Mouse (Mus musculus) intestine, embryonic 15.5 days (tissue): ENCODE results near the gene Prkar2b. TPM values are rescaled to one million over a fixed set of nuclear protein-coding genes. Genes with fewer than 3 reads are reported as not detected.

Experiments used
- ATAC-seq: fragments of 200-750 bp; cut with Nextera tagmentation; 2 replicates; pipeline ENCODE4 v1.8.0; 2017; ENCODE audit warnings: moderate TSS enrichment, moderate library complexity
- H3K27ac ChIP-seq: fragments of 300-500 bp; sonication (generic); 2 replicates; pipeline ENCODE4 v1.5.1; 2015; ENCODE audit warnings: mild to moderate bottlenecking, inconsistent platforms
- H3K27me3 ChIP-seq: fragments of 300-500 bp; sonication (generic); replicated peaks from 2 replicates; pipeline ENCODE4 v1.6.1; 2015; ENCODE audit warnings: inconsistent platforms
- H3K36me3 ChIP-seq: fragments of 300-500 bp; sonication (generic); 2 replicates; pipeline ENCODE4 v1.6.1; 2015; ENCODE audit warnings: inconsistent platforms
- H3K4me1 ChIP-seq: fragments of 300-500 bp; sonication (generic); replicated peaks from 2 replicates; pipeline ENCODE4 v1.6.1; 2015; ENCODE audit warnings: inconsistent platforms
- H3K4me2 ChIP-seq: fragments of 300-500 bp; sonication (generic); replicated peaks from 2 replicates; pipeline ENCODE4 v1.6.1; 2015; ENCODE audit warnings: mild to moderate bottlenecking, inconsistent platforms
- H3K4me3 ChIP-seq: fragments of 300-500 bp; sonication (generic); replicated peaks from 2 replicates; pipeline ENCODE4 v1.5.1; 2015; ENCODE audit warnings: inconsistent platforms
- H3K9ac ChIP-seq: fragments of 300-500 bp; sonication (generic); 2 replicates; pipeline ENCODE4 v1.6.1; 2015; ENCODE audit warnings: inconsistent platforms
- H3K9me3 ChIP-seq: fragments of 300-500 bp; sonication (generic); 2 replicates; pipeline ENCODE4 v1.6.1; 2016; ENCODE audit warnings: inconsistent platforms
- WGBS: fragments of 180-500 bp; shearing (Covaris S2); methylation state at CpG from one replicate; pipeline ENCODE4 v1.1.7; 2015; 5-methylcytosine and 5-hydroxymethylcytosine counted together
- polyA plus RNA-seq: library from polyadenylated mRNA; unstranded; fragments of >200 nt; fragmentation: Nextera tagmentation; extraction: Ambion mirVana; gene quantifications from 2 replicates; pipeline ENCODE4 v1.2.1, GENCODE M21; 2015

Gene Prkar2b
- polyA plus RNA-seq, 1 experiment from 2014 or later = 17.9 TPM

GRCm38 (mm10) chr12:31948101-31949000, 112.7 kb downstream of the Prkar2b start:
- Histone ChIP-seq H3K4me2 (peak overlapping the region; percentile 63), H3K36me3 (no peaks in the 10 kb centered on the region), H3K9me3 (no peaks in the 10 kb centered on the region), H3K4me3 (peak overlapping the region; percentile 88), H3K27ac (peak overlapping the region; percentile 98; the same call in 1 of the 2 replicates), H3K9ac (peak overlapping the region; percentile 83), H3K27me3 (no peaks in the 10 kb centered on the region), H3K4me1 (no peaks in the 10 kb centered on the region)
- WGBS = 25% methylated on average over 7 of the region's 7 CpGs
- ATAC-seq = no peak

GRCm38 (mm10) chr12:31947476-31947875, 113.6 kb downstream of the Prkar2b start:
- no peak for ATAC-seq
- Histone ChIP-seq H3K4me2 (no peak overlapping the region), H3K4me3 (no peak overlapping the region), H3K27ac (no peak overlapping the region), H3K9me3 (no peaks in the 10 kb centered on the region), H3K9ac (no peak overlapping the region), H3K4me1 (no peaks in the 10 kb centered on the region), H3K36me3 (no peaks in the 10 kb centered on the region), H3K27me3 (no peaks in the 10 kb centered on the region)
- WGBS = 87% methylated on average over 5 of the region's 5 CpGs

- Histone ChIP-seq H3K4me1 (no peaks in the 10 kb centered on the region), H3K9ac (no peak overlapping the region), H3K27ac (no peak overlapping the region), H3K4me2 (no peak overlapping the region), H3K36me3 (0 out of 2 replicates have a peak, but pooled peaks cover 3% of the 10 kb centered on the region), H3K4me3 (no peak overlapping the region), H3K27me3 (no peaks in the 10 kb centered on the region), H3K9me3 (no peaks in the 10 kb centered on the region)
- ATAC-seq = no peak
- WGBS = 79% methylated on average over 2 of the region's 2 CpGs
These were observed 116.7 kb downstream of the Prkar2b start for GRCm38 (mm10) chr12:31944405-31944804.

GRCm38 (mm10) chr12:31943020-31943654, 118.0 kb downstream of the Prkar2b start:
- H3K4me3 ChIP-seq = no peak overlapping the region
- H3K36me3 ChIP-seq = peaks cover 7% of the 10 kb centered on the region; the same call in 1 of the 2 replicates
- H3K4me1 ChIP-seq = no peaks in the 10 kb centered on the region
- no peaks in the 10 kb centered on the region for H3K27me3 ChIP-seq
- no peak overlapping the region for H3K9ac ChIP-seq
- 91% methylated on average over 4 of the region's 4 CpGs for WGBS
- H3K27ac ChIP-seq = no peak overlapping the region
- no peak for ATAC-seq
- H3K4me2 ChIP-seq = no peak overlapping the region
- no peaks in the 10 kb centered on the region for H3K9me3 ChIP-seq

- H3K4me1 ChIP-seq = no peaks in the 10 kb centered on the region
- H3K27me3 ChIP-seq = no peaks in the 10 kb centered on the region
- H3K27ac ChIP-seq = no peak overlapping the region
- ATAC-seq = no peak
- no peak overlapping the region for H3K4me2 ChIP-seq
- no peak overlapping the region for H3K4me3 ChIP-seq
- H3K9me3 ChIP-seq = no peaks in the 10 kb centered on the region
- H3K9ac ChIP-seq = no peak overlapping the region
- peaks cover 10% of the 10 kb centered on the region; the same call in 1 of the 2 replicates for H3K36me3 ChIP-seq
These were observed 122.1 kb downstream of the Prkar2b start for GRCm38 (mm10) chr12:31939026-31939425.

DNA sequence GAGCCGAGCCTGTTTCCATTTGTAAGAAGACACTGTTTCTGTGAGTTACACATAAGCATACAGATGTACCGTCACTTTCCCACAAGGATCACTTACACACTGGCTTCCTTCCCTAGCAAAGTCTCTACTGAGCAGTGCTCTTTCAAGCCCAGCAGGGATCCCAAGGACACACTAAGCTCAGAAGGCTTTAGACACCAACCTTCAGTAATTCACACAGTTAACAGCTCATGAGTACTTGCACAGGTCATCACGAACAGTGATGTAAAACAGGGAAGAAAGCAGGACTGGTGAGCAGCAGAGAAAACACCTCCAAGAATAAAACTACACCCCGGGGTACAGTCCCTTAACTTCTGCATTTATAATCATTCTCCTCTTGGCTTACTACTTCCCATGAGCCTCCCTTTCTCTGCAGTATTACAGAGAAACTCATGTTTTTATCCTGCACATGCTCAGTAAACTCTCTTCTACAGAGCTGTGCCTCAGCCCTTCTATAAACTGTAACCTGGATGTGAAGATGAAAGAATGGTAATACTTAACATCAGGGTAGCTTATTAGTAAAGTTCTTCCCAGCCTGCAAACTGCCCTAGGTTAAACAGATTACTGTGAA, 122.6 kb downstream of the Prkar2b start:
- no peak for ATAC-seq
- Histone ChIP-seq H3K27ac (no peak overlapping the region), H3K36me3 (peaks cover 10% of the 10 kb centered on the region; the same call in 1 of the 2 replicates), H3K4me2 (no peak overlapping the region), H3K9ac (no peak overlapping the region), H3K4me1 (no peaks in the 10 kb centered on the region), H3K4me3 (no peak overlapping the region), H3K9me3 (no peaks in the 10 kb centered on the region), H3K27me3 (no peaks in the 10 kb centered on the region)
- WGBS = 94% methylated on average over 4 of the region's 4 CpGs

GRCm38 (mm10) chr12:31937613-31938012, 123.5 kb downstream of the Prkar2b start:
- H3K4me2 ChIP-seq = no peak overlapping the region
- no peaks in the 10 kb centered on the region for H3K4me1 ChIP-seq
- no peaks in the 10 kb centered on the region for H3K27me3 ChIP-seq
- WGBS = 85% methylated on average over 3 of the region's 3 CpGs
- H3K36me3 ChIP-seq = peaks cover 10% of the 10 kb centered on the region; the same call in 1 of the 2 replicates
- no peak overlapping the region for H3K4me3 ChIP-seq
- H3K9ac ChIP-seq = no peak overlapping the region
- no peaks in the 10 kb centered on the region for H3K9me3 ChIP-seq
- ATAC-seq = no peak
- no peak overlapping the region for H3K27ac ChIP-seq

GRCm38 (mm10) chr12:31936657-31937300, 124.3 kb downstream of the Prkar2b start:
- no peak for ATAC-seq
- Histone ChIP-seq H3K4me3 (no peak overlapping the region), H3K27ac (no peak overlapping the region), H3K4me1 (no peaks in the 10 kb centered on the region), H3K9me3 (no peaks in the 10 kb centered on the region), H3K4me2 (no peak overlapping the region), H3K9ac (no peak overlapping the region), H3K36me3 (peaks cover 10% of the 10 kb centered on the region; the same call in 1 of the 2 replicates), H3K27me3 (no peaks in the 10 kb centered on the region)
- WGBS = 51% methylated on average over 6 of the region's 6 CpGs

DNA sequence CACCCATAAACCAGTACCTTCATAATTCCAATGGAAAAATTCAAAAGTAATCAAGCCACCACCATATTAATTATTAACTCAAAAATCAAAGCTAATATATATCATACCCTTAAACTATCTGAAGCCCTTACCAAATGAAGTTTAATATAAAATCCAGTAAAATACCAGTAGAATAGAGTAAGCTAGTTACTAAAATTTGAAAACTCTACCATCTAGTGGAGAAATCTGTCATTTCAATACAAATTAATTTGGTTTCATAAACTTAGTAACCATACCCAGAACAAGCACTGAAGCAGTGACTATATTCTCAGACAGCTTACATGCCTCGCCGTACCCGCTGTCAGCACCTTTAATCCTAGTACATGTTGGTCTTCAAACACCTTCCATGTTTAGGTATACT, 129.3 kb downstream of the Prkar2b start:
- Histone ChIP-seq H3K9me3 (no peaks in the 10 kb centered on the region), H3K9ac (no peak overlapping the region), H3K4me3 (no peak overlapping the region), H3K4me1 (no peaks in the 10 kb centered on the region), H3K36me3 (peaks cover 12% of the 10 kb centered on the region; the same call in 1 of the 2 replicates), H3K27ac (no peak overlapping the region), H3K27me3 (no peaks in the 10 kb centered on the region), H3K4me2 (no peak overlapping the region)
- 97% methylated on average over 3 of the region's 3 CpGs for WGBS
- ATAC-seq = no peak

GRCm38 (mm10) chr12:31928498-31928897, 132.6 kb downstream of the Prkar2b start:
- no peaks in the 10 kb centered on the region for H3K4me1 ChIP-seq
- H3K36me3 ChIP-seq = peaks cover 24% of the 10 kb centered on the region
- no peak overlapping the region for H3K27ac ChIP-seq
- H3K9me3 ChIP-seq = no peaks in the 10 kb centered on the region
- H3K4me3 ChIP-seq = no peak overlapping the region
- no peak overlapping the region for H3K4me2 ChIP-seq
- H3K9ac ChIP-seq = no peak overlapping the region
- WGBS = 52% methylated on average over 3 of the region's 3 CpGs
- H3K27me3 ChIP-seq = no peaks in the 10 kb centered on the region
- ATAC-seq = no peak

- H3K27me3 ChIP-seq = no peaks in the 10 kb centered on the region
- peaks cover 24% of the 10 kb centered on the region for H3K36me3 ChIP-seq
- no peak overlapping the region for H3K4me2 ChIP-seq
- WGBS = 61% methylated on average over 4 of the region's 4 CpGs
- H3K4me3 ChIP-seq = no peak overlapping the region
- H3K4me1 ChIP-seq = no peaks in the 10 kb centered on the region
- peak; percentile 87 for ATAC-seq
- H3K9ac ChIP-seq = no peak overlapping the region
- no peaks in the 10 kb centered on the region for H3K9me3 ChIP-seq
- no peak overlapping the region for H3K27ac ChIP-seq
These were observed 134.4 kb downstream of the Prkar2b start for GRCm38 (mm10) chr12:31926661-31927061.

GRCm38 (mm10) chr12:31925343-31925742, 135.8 kb downstream of the Prkar2b start:
- Histone ChIP-seq H3K27me3 (no peaks in the 10 kb centered on the region), H3K4me3 (no peak overlapping the region), H3K4me2 (no peak overlapping the region), H3K9ac (no peak overlapping the region), H3K27ac (no peak overlapping the region), H3K9me3 (no peaks in the 10 kb centered on the region), H3K36me3 (peaks cover 22% of the 10 kb centered on the region), H3K4me1 (no peaks in the 10 kb centered on the region)
- 90% methylated on average over 6 of the region's 6 CpGs for WGBS
- no peak for ATAC-seq
